Comparison of ENCODE assay signal across 27 mouse cellular contexts in genomic region chr1:189846319-189846718, GRCm38 (mm10).
A peak's percentile ranks its signal among the peaks of the same experiment; 100 is the strongest.
DNase-seq lines count a peak whose midpoint lies in the region; ATAC-seq lines count a peak whose summit lies in the region.
"Had no signal": no experiment of that assay in that cellular context is flagged by ENCODE, and none has a peak within 500 bp of the region (broad histone marks: within the 10 kb centered on the region; RNA-seq: fewer than 3 reads in every experiment).

No protein-coding gene starts in this region.

- ATAC-seq in midbrain, embryonic 11.5 days (ENCODE audit: low FRiP score): no peak
- peak; percentile 53 for ATAC-seq in liver, embryonic 13.5 days (ENCODE audit: low read depth)
- peak; percentile 59 for ATAC-seq in megakaryocyte-erythroid progenitor cell, adult 5-6 weeks (replicated peaks; ENCODE audit: low FRiP score, low TSS enrichment, poor library complexity, severe bottlenecking)
- ATAC-seq: CD4-positive, CD25-positive, alpha-beta regulatory T cell, adult 4 months; forebrain, embryonic 14.5 days; forebrain, postnatal 0 days; hindbrain, postnatal 0 days; Patski had no signal

- no peaks in the 10 kb centered on the region for H3K27me3 ChIP-seq in midbrain, embryonic 10.5 days (ENCODE audit: low read depth, poor library complexity, severe bottlenecking)
- H3K27me3 ChIP-seq in midbrain, embryonic 11.5 days (ENCODE audit: control insufficient read depth, insufficient read depth, low read length): no peaks in the 10 kb centered on the region
- no peaks in the 10 kb centered on the region for H3K27me3 ChIP-seq in liver, embryonic 13.5 days
- H3K27me3 ChIP-seq: embryonic facial prominence, embryonic 12.5 days; embryonic facial prominence, embryonic 15.5 days; Patski had no signal

- WGBS in midbrain, embryonic 10.5 days: 90% methylated on average over 2 of the region's 2 CpGs
- WGBS in midbrain, embryonic 11.5 days: 74% methylated on average over 2 of the region's 2 CpGs
- WGBS in liver, embryonic 13.5 days (ENCODE audit: insufficient replicate concordance): 51% methylated on average over 2 of the region's 2 CpGs

- H3K36me3 ChIP-seq in midbrain, embryonic 10.5 days: peaks cover 27% of the 10 kb centered on the region
- peaks cover 6% of the 10 kb centered on the region for H3K36me3 ChIP-seq in midbrain, embryonic 11.5 days (ENCODE audit: control insufficient read depth, insufficient read depth, low read length)
- H3K36me3 ChIP-seq in liver, embryonic 13.5 days: no peaks in the 10 kb centered on the region
- H3K36me3 ChIP-seq: G1E had no signal

- no peak overlapping the region for H3K9ac ChIP-seq in midbrain, embryonic 11.5 days (ENCODE audit: low read length)
- H3K9ac ChIP-seq in liver, embryonic 13.5 days: no peak overlapping the region
- H3K9ac ChIP-seq: embryonic facial prominence, embryonic 12.5 days; embryonic facial prominence, embryonic 15.5 days; forebrain, postnatal 0 days; hindbrain, embryonic 14.5 days had no signal

- no peak for DNase-seq in midbrain, embryonic 10.5 days (ENCODE audit: low spot score)
- DNase-seq in midbrain, embryonic 11.5 days (ENCODE audit: low spot score, missing footprints): no peak
- DNase-seq in ZHBTc4 (ENCODE audit: low read depth, low spot score): peak; percentile 36
- no peak for DNase-seq in liver, embryonic 13.5 days
- DNase-seq in frontal cortex, postnatal 25 days (ENCODE audit: low spot score in 2 of 2): no peak
- DNase-seq in gastrocnemius, postnatal 10 days: no peak
- DNase-seq in spleen, postnatal 36 days (ENCODE audit: low spot score in 2 of 2): no peak
- DNase-seq: adrenal gland, adult 2 months; adrenal gland, postnatal 14 days; cerebellum, adult 11 months; cerebellum, adult 2 months; cerebellum, adult 9-11 months; cerebellum, postnatal 25 days; forebrain, postnatal 0 days; gastrocnemius, postnatal 36 days; heart, adult 2 months; heart, postnatal 4 days had no signal

- H3K4me1 ChIP-seq in midbrain, embryonic 10.5 days: no peaks in the 10 kb centered on the region
- no peaks in the 10 kb centered on the region for H3K4me1 ChIP-seq in midbrain, embryonic 11.5 days (ENCODE audit: control insufficient read depth, insufficient read depth, low read length)
- peaks cover 16% of the 10 kb centered on the region for H3K4me1 ChIP-seq in liver, embryonic 13.5 days (replicated peaks)
- H3K4me1 ChIP-seq: embryonic facial prominence, embryonic 12.5 days; embryonic facial prominence, embryonic 15.5 days had no signal

- H3K4me2 ChIP-seq in midbrain, embryonic 11.5 days: no peak overlapping the region
- no peak overlapping the region for H3K4me2 ChIP-seq in liver, embryonic 13.5 days
- H3K4me2 ChIP-seq: embryonic facial prominence, embryonic 12.5 days; embryonic facial prominence, embryonic 15.5 days; heart, embryonic 11.5 days; hindbrain, embryonic 14.5 days had no signal

- no peaks in the 10 kb centered on the region for H3K9me3 ChIP-seq in midbrain, embryonic 10.5 days (replicated peaks)
- no peaks in the 10 kb centered on the region for H3K9me3 ChIP-seq in midbrain, embryonic 11.5 days (ENCODE audit: control insufficient read depth, low read length)
- H3K9me3 ChIP-seq in liver, embryonic 13.5 days (replicated peaks): no peaks in the 10 kb centered on the region
- H3K9me3 ChIP-seq: embryonic facial prominence, embryonic 12.5 days; embryonic facial prominence, embryonic 15.5 days had no signal

- H3K27ac ChIP-seq in midbrain, embryonic 10.5 days (replicated peaks): 0 out of 2 replicates have a peak overlapping the region, but pooled peaks have one; percentile 17
- no peak overlapping the region for H3K27ac ChIP-seq in midbrain, embryonic 11.5 days (ENCODE audit: low read depth, low read length)
- H3K27ac ChIP-seq in liver, embryonic 13.5 days: no peak overlapping the region
- H3K27ac ChIP-seq: embryonic facial prominence, embryonic 12.5 days; embryonic facial prominence, embryonic 15.5 days; heart, adult 2 months; hindbrain, embryonic 14.5 days; hindbrain, postnatal 0 days had no signal

- H3K4me3 ChIP-seq in midbrain, embryonic 10.5 days: no peak overlapping the region
- H3K4me3 ChIP-seq in midbrain, embryonic 11.5 days (ENCODE audit: low read depth, low read length): no peak overlapping the region
- H3K4me3 ChIP-seq in liver, embryonic 13.5 days (replicated peaks): no peak overlapping the region
- H3K4me3 ChIP-seq: embryonic facial prominence, embryonic 12.5 days; embryonic facial prominence, embryonic 15.5 days; heart, adult 2 months had no signal
